Mouse (Mus musculus): ENCODE results near the gene Otub1. TPM values are rescaled to one million over a fixed set of nuclear protein-coding genes. Genes with fewer than 3 reads are reported as not detected.

The Otub1 gene
- 253 and 260 TPM in 2 replicates for polyA plus RNA-seq (2012; rRNA removed)

- peak; percentile 90 to 95 for DNase-seq (ENCODE audit: extremely low spot score in 1 of 2, low spot score in 1 of 2)
Observed at GRCm38 (mm10) chr19:7205753-7206736, at the start of gene Otub1. Gene Otub1, minus strand, starts transcription at chr19:7206316.

DNA sequence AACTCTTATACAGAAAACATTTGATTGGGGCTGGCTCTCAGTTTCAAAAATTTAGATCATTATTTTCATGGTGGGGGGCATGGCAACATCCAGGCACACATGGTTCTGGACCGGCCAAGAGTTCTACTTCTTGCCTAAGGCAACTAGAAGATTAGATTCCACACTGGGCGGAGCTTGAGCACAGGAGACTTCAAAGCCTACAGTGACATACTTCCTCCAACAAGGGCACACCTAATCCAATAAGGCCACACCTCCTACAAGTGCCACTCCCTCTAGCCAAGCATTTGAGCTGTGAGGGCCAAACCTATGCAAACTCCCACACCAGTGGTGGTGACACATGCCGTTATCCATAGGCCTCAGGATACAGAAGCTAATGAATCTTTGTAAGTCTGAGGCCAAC lies 39.9 kb upstream of the Otub1 start:
- no peak for DNase-seq (ENCODE audit: extremely low spot score in 1 of 2, low spot score in 1 of 2)

- peak; percentile 83 to 92 for DNase-seq (ENCODE audit: extremely low spot score in 1 of 2, low spot score in 1 of 2)
Observed at GRCm38 (mm10) chr19:7240782-7241690, 34.9 kb upstream of the Otub1 start, which contains the start of gene Naa40. Gene Naa40, minus strand, starts transcription at chr19:7241183.

DNA sequence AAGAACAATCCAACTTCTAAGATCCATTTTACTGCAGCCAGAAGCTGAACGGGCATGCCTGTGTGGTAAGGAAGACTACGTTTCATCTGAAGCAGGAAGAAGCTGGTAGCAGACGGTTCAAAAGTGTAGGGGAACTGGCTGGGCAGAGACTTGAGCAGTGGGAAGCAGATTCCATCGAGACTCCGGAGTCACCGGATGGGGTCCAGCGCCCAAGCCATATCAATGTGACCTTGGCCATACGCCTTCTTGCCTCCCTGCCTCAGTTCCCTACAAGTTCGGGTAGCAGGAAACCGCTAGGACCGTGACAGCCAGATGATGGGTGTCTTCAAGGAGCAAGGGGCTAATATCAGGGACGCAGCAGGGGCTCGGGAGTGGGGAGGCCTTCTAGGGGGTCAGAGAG lies 34.2 kb upstream of the Otub1 start:
- no peak for DNase-seq (ENCODE audit: extremely low spot score in 1 of 2, low spot score in 1 of 2)

- no peak for DNase-seq (ENCODE audit: extremely low spot score in 1 of 2, low spot score in 1 of 2)
Observed at GRCm38 (mm10) chr19:7239574-7239973, 33.5 kb upstream of the Otub1 start.

DNA sequence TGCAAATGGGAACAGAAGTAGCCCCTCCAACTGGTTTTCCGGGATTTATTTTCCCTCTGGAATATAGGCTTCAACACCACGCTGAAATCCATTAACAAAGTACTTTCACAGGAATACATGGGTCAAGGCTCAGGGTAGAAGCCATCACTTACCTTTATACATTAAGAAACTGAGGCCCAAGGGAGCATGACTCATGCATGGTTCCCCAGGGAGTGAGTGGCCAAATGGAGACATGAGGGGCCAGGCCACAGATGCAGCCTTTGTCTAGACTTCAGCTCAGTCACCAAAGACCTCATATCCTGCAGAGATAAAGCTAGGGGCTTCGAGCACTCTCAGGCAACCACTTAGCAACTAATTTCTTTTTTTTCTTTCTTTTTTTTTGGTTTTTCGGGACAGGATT lies 30.6 kb upstream of the Otub1 start:
- no peak for DNase-seq (ENCODE audit: extremely low spot score in 1 of 2, low spot score in 1 of 2)

DNA sequence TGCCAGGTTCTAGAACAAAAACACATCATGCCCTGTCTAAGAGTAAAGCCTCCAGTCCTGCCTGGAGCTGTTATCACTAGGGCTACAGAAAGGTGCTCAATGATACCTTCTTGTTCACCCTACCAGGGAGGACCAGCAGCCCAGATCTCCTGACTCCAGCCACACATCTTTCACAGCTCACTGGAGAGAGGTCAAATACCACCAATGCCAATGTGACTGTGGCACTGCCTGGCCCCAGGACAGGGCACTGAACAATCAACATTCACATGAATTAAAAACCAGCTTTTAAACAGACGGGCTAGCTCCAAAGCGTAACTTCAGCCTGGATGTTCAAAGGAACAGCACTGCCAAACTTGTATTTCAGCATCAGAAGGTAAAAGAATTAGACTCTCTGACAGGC lies 29.9 kb upstream of the Otub1 start:
- no peak for DNase-seq (ENCODE audit: extremely low spot score in 1 of 2, low spot score in 1 of 2)

DNA sequence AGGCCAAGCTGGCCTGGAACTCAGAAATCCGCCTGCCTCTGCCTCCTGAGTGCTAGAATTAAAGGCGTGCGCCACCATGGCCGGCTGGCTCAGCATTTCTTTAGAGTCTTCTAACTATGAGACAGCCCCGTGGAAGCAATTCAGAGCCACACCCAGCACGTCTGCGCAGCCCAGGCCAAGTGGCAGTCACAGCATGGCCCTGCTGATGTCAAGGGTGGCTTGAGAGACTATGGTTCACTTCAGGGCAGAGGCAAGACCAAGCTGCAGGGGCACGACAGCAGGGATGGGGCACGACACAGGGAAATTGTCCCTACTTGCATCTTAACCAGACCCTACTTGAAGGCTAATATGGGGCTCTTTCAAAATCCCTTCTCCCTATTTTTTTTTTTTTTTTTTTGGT lies 29.3 kb upstream of the Otub1 start:
- no peak for DNase-seq (ENCODE audit: extremely low spot score in 1 of 2, low spot score in 1 of 2)

GRCm38 (mm10) chr19:7234537-7235221 lies 28.6 kb upstream of the Otub1 start:
- DNase-seq (ENCODE audit: extremely low spot score in 1 of 2, low spot score in 1 of 2) = peak; percentile 78 to 90

GRCm38 (mm10) chr19:7226511-7226914 lies 20.4 kb upstream of the Otub1 start:
- no peak for DNase-seq (ENCODE audit: extremely low spot score in 1 of 2, low spot score in 1 of 2)

DNA sequence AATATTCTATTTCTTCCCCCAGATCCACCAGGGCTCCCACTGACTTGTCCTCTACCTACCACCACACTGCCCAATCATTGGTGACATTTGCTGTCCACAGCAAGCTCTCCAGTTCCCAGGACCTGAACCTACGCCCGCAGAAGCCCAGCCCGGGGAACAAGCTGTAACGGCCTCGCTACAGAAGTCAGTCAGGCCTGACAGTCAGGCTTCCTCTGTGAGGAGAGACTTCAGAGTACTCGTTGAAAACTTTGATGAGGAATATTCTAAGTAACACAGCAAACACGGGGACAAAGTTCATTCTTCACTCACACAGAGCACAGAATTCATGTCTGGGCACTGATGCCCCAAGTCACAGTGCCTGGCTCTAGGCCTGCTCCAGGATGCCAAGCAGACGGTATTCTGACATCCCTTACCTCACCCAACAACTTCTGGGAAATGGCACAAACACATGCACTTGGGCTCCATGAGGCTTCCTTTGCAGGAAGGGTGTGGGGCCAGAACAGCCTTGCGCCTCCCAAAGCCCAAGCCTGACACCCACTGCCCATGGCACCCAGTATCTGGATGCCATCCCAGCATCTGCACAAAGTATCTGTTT lies 19.1 kb upstream of the Otub1 start:
- no peak for DNase-seq (ENCODE audit: extremely low spot score in 1 of 2, low spot score in 1 of 2)

- no peak for DNase-seq (ENCODE audit: extremely low spot score in 1 of 2, low spot score in 1 of 2)
Observed at GRCm38 (mm10) chr19:7224253-7224652, 18.1 kb upstream of the Otub1 start.

DNA sequence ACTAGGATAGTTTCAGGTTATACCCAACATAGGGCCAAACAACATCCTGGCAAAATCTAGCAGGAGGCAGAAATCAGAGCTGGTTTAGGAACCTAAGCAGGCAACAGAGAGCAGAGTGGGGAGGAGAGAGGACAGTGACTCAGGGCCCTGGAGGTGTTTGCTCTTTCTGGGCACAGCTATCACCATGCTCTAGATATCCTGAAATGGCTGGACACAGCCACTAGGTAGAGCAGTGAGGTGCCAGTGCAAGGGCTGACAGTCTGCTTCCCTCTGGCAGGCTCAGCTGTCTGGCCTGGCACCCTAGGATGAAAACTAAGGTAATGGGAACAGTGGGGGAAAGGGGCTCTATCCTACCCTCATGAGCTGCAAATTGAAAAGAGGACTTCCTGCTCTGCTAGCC lies 17.4 kb upstream of the Otub1 start:
- DNase-seq (ENCODE audit: extremely low spot score in 1 of 2, low spot score in 1 of 2) = no peak

DNA sequence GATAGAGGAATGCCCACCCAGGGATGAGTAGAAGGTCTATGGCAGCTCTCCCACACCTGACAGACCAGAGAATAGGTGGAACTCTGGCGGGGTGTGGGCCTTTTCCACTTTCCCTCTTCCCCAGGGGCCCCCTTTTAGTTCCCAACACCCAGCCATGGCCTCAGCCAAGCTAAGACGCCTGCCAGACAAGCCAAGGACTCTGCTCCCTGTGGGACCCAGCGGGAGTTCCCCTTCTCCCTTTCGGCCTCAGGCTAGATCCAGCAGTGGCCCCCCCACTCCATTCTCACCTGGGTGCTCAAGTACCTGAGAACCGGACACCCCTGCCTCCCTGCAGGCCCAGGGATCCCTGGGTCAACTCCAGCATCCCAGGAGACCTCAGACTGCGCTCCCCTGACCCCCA lies 16.1 kb upstream of the Otub1 start:
- DNase-seq (ENCODE audit: extremely low spot score in 1 of 2, low spot score in 1 of 2) = no peak

- DNase-seq (ENCODE audit: extremely low spot score in 1 of 2, low spot score in 1 of 2) = no peak
Observed at GRCm38 (mm10) chr19:7218753-7219152, 12.6 kb upstream of the Otub1 start.

DNA sequence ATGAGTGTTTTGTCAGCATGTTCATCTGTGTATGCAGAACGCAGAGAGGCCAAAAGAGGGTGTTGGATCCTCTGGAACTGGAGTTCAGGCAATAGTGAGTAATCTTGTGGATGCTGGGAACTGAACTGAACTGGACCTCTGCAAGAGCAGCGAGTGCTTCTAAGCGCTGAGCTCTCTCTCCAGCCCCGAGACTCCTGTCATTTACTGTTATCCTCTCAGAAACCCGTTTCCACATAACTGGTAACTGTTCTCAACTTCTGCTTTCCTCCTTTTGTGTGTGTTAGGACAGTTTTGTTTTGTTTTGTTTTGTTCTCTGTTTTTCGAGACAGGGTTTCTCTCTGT lies 11.8 kb upstream of the Otub1 start:
- DNase-seq (ENCODE audit: extremely low spot score in 1 of 2, low spot score in 1 of 2) = no peak

DNA sequence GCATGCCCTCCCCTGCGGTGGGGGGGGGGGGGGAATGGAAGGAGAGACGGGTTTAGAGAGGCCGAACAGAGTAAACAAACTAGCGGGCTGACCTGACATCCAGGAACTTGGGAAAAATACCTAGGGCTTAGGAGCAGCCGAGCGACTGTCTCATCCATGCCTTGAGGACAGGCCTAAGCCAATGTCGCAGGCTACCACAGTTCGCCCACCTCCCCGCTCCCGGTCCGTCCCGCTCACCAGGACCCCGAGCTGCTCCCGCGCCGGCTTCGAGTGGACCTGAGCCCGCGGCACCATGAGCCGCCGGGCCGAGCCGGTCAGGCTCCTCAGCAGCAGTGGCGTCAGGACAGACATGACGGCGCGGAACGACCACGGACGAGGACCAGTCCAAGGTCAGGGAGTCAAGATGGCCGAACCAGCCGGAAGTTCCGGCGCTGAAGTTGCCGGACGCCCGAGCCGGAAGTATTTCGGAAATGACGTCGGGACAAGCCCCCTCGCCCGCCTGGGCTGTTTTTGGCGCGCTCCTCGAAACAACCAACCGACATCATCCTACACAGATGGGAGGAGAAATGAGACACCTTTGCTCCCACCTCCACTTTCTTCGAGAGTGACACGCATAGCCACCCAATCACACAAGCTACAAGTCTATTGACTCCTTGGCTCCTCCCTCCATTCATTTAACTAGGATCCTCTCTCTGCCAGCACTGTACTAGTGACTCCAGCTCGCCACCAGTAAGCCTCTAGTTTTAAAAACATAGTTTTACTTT lies 11.2 kb upstream of the Otub1 start, which contains the start of gene Cox8a:
Gene Cox8a, minus strand, starts transcription at position 455 of the 764 bp plus-strand sequence.
- peak; percentile 97 to 98 for DNase-seq (ENCODE audit: extremely low spot score in 1 of 2, low spot score in 1 of 2)

GRCm38 (mm10) chr19:7214484-7214883 lies 8.4 kb upstream of the Otub1 start:
- no peak for DNase-seq (ENCODE audit: extremely low spot score in 1 of 2, low spot score in 1 of 2)

DNA sequence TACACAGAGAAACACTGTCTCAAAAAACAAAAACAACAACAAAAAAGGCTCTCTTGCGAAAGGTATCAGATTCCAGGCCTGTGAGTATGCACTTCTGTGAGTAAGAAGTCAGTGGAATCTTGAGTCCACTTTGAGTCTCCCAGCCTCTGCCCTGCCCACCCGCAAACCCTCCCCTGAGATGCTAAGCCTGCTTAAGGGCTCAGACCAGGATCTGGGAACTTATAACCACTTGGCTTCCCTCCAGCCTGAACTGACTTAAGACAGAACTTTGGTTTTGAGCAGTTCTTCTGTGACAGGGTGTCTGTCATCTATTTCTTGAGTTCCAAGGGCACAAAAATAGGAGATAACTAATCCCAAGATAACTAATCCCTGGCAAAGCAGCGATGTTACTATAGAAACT lies 6.9 kb upstream of the Otub1 start:
- DNase-seq (ENCODE audit: extremely low spot score in 1 of 2, low spot score in 1 of 2) = no peak

GRCm38 (mm10) chr19:7212216-7212615 lies 6.1 kb upstream of the Otub1 start:
- DNase-seq (ENCODE audit: extremely low spot score in 1 of 2, low spot score in 1 of 2) = no peak
